Mouse (Mus musculus) hindbrain, embryonic 15.5 days (tissue): Measurements from ENCODE around the gene Smyd3. TPM values are rescaled to one million over a fixed set of nuclear protein-coding genes. Genes with fewer than 3 reads are reported as not detected.

ENCODE experiments used
- ATAC-seq: fragments of 200-750 bp; cut with Nextera tagmentation; 2 replicates; pipeline ENCODE4 v1.8.0; 2017; ENCODE audit warnings: low read depth, moderate number of reproducible peaks, moderate TSS enrichment; ENCODE audit not compliant: low FRiP score
- H3K27ac ChIP-seq: fragments of 300-500 bp; sonication (generic); replicated peaks from 2 replicates; pipeline ENCODE4 v1.5.1; 2015; ENCODE audit warnings: mild to moderate bottlenecking, inconsistent platforms
- H3K27me3 ChIP-seq: fragments of 300-500 bp; sonication (generic); 2 replicates; pipeline ENCODE4 v1.6.1; 2015; ENCODE audit warnings: control low read depth, inconsistent platforms
- H3K36me3 ChIP-seq: fragments of 300-500 bp; sonication (generic); 2 replicates; pipeline ENCODE4 v1.6.1; 2015; ENCODE audit warnings: control low read depth, inconsistent platforms
- H3K4me1 ChIP-seq: fragments of 300-500 bp; sonication (generic); replicated peaks from 2 replicates; pipeline ENCODE4 v1.6.1; 2015; ENCODE audit warnings: control low read depth, inconsistent platforms
- H3K4me2 ChIP-seq: fragments of 300-500 bp; sonication (generic); 2 replicates; pipeline ENCODE4 v1.6.1; 2015; ENCODE audit warnings: moderate library complexity, mild to moderate bottlenecking, inconsistent platforms
- H3K4me3 ChIP-seq: fragments of 300-500 bp; sonication (generic); 2 replicates; pipeline ENCODE4 v1.5.1; 2015; ENCODE audit warnings: mild to moderate bottlenecking, inconsistent platforms
- H3K9ac ChIP-seq: fragments of 300-500 bp; sonication (generic); 2 replicates; pipeline ENCODE4 v1.6.1; 2015; ENCODE audit warnings: inconsistent platforms
- H3K9me3 ChIP-seq: fragments of 300-500 bp; sonication (generic); 2 replicates; pipeline ENCODE4 v1.6.1; 2016; ENCODE audit warnings: control low read depth, inconsistent platforms
- WGBS: fragments of 180-500 bp; shearing (Covaris S2); methylation state at CpG from one replicate; pipeline ENCODE4 v1.1.7; 2015; 5-methylcytosine and 5-hydroxymethylcytosine counted together
- polyA plus RNA-seq: library from polyadenylated mRNA; unstranded; fragments of >200 nt; fragmentation: Nextera tagmentation; extraction: Ambion mirVana; gene quantifications from 2 replicates; pipeline ENCODE4 v1.2.1, GENCODE M21; 2015

The Smyd3 gene
- polyA plus RNA-seq, 1 experiment from 2014 or later: 26.0 TPM

DNA sequence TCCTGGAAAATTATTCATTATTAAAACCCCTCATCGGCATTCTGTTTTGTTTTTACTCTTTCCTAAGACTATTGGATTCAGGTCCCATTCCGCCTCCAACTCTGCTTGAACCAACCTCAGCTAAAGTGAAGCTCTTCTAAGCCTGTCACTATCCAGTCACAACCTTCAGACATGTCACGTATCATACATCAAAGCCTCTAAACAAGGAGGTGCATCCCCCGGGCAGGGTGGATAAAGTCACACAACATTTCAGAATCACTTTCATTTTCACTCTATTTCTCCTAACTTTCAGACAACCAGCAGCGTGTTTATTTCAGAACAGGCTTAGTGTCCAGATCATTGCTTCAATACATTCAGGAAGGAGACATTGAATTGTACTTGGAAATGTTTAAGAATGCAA is 387.8 kb downstream of the Smyd3 start:
- Histone ChIP-seq H3K9ac (no peak overlapping the region), H3K27me3 (no peaks in the 10 kb centered on the region), H3K36me3 (no peaks in the 10 kb centered on the region), H3K27ac (no peak overlapping the region), H3K4me2 (no peak overlapping the region), H3K4me3 (no peak overlapping the region), H3K4me1 (no peaks in the 10 kb centered on the region), H3K9me3 (peaks cover 5% of the 10 kb centered on the region; the same call in 1 of the 2 replicates)
- ATAC-seq: no peak
- WGBS: 92% methylated on average over 5 of the region's 5 CpGs

- Histone ChIP-seq H3K9ac (no peak overlapping the region), H3K4me2 (no peak overlapping the region), H3K9me3 (no peaks in the 10 kb centered on the region), H3K4me3 (no peak overlapping the region), H3K27ac (no peak overlapping the region), H3K36me3 (no peaks in the 10 kb centered on the region), H3K4me1 (no peaks in the 10 kb centered on the region), H3K27me3 (no peaks in the 10 kb centered on the region)
- WGBS: 76% methylated on average over 3 of the region's 3 CpGs
- no peak for ATAC-seq
Observed at GRCm38 (mm10) chr1:179126287-179126686, 391.6 kb downstream of the Smyd3 start.

GRCm38 (mm10) chr1:179122476-179123229 is 395.2 kb downstream of the Smyd3 start:
- H3K9ac ChIP-seq: no peak overlapping the region
- H3K4me1 ChIP-seq: no peaks in the 10 kb centered on the region; the same call in 1 of the 2 replicates
- H3K27ac ChIP-seq: no peak overlapping the region
- H3K9me3 ChIP-seq: no peaks in the 10 kb centered on the region
- no peaks in the 10 kb centered on the region for H3K27me3 ChIP-seq
- WGBS: 44% methylated on average over 11 of the region's 11 CpGs
- H3K36me3 ChIP-seq: no peaks in the 10 kb centered on the region
- H3K4me3 ChIP-seq: no peak overlapping the region
- ATAC-seq: no peak
- H3K4me2 ChIP-seq: no peak overlapping the region

- Histone ChIP-seq H3K36me3 (no peaks in the 10 kb centered on the region), H3K4me1 (no peaks in the 10 kb centered on the region; the same call in 1 of the 2 replicates), H3K4me3 (no peak overlapping the region), H3K27ac (no peak overlapping the region), H3K27me3 (no peaks in the 10 kb centered on the region), H3K4me2 (no peak overlapping the region), H3K9ac (no peak overlapping the region), H3K9me3 (no peaks in the 10 kb centered on the region)
- 20% methylated on average over 9 of the region's 9 CpGs for WGBS
- ATAC-seq: no peak
Observed at GRCm38 (mm10) chr1:179120217-179120966, 397.4 kb downstream of the Smyd3 start.

DNA sequence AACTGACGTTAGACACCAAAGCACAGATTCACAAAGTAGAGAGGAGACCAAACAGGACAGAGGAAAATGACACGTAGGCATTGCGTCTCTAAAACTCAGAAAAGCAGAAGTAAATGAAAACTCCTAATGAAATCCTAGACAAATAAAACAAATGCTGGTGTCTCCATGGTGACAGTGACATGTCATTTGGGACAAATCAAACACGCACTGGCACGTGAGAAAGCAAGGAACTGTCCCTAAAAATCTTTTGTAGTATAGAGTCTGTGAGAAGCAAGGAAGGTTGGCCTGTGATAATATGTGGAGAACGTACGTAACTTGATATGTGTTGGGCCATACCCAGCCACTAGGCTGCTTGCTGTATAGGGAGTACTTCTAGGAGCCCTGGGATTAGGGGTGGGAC is 399.2 kb downstream of the Smyd3 start:
- ATAC-seq: no peak
- Histone ChIP-seq H3K27me3 (no peaks in the 10 kb centered on the region), H3K27ac (no peak overlapping the region), H3K36me3 (no peaks in the 10 kb centered on the region), H3K4me2 (no peak overlapping the region), H3K9me3 (no peaks in the 10 kb centered on the region), H3K4me3 (no peak overlapping the region), H3K9ac (no peak overlapping the region), H3K4me1 (no peaks in the 10 kb centered on the region; the same call in 1 of the 2 replicates)
- WGBS: 81% methylated on average over 7 of the region's 7 CpGs

GRCm38 (mm10) chr1:179116729-179117663 is 400.8 kb downstream of the Smyd3 start:
- Histone ChIP-seq H3K27me3 (no peaks in the 10 kb centered on the region), H3K9ac (no peak overlapping the region), H3K27ac (no peak overlapping the region), H3K36me3 (no peaks in the 10 kb centered on the region), H3K4me3 (no peak overlapping the region), H3K9me3 (no peaks in the 10 kb centered on the region), H3K4me1 (no peaks in the 10 kb centered on the region; the same call in 1 of the 2 replicates), H3K4me2 (no peak overlapping the region)
- WGBS: 93% methylated on average over 10 of the region's 10 CpGs
- no peak for ATAC-seq

DNA sequence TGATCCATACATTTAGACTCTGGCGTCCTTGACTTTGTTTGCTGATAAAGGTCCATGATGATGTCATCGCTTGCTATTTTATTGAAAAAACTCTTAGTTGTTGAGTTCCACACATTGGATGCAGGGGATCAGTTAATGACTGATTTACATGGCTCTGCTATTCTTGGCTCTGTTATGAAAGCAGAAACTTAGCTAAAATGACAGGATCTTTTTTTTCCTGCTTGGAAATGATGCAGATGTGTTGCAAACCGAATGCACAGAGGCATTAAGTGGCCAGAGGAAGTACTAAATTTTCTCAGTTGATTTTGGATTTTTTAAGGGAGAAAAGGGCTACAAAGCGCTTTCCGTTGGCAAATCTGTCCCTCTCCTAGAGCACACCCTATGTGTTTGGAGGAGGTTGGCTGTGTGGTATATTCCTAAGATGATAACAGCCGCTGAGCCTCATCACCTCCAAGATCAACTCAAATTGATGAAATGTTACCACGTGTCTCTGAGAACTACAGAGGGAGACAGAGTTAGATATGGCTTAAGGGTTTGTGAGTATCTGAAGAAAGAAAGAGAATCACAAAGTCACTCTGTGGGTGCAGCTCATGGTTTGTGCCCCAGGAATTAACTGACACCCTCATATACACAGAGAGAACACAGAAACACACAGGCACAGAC is 402.9 kb downstream of the Smyd3 start:
- ATAC-seq: no peak
- Histone ChIP-seq H3K27me3 (no peaks in the 10 kb centered on the region), H3K9ac (no peak overlapping the region), H3K9me3 (no peaks in the 10 kb centered on the region), H3K4me3 (no peak overlapping the region), H3K27ac (no peak overlapping the region), H3K4me2 (no peak overlapping the region), H3K36me3 (no peaks in the 10 kb centered on the region), H3K4me1 (no peaks in the 10 kb centered on the region)
- 89% methylated on average over 7 of the region's 7 CpGs for WGBS

DNA sequence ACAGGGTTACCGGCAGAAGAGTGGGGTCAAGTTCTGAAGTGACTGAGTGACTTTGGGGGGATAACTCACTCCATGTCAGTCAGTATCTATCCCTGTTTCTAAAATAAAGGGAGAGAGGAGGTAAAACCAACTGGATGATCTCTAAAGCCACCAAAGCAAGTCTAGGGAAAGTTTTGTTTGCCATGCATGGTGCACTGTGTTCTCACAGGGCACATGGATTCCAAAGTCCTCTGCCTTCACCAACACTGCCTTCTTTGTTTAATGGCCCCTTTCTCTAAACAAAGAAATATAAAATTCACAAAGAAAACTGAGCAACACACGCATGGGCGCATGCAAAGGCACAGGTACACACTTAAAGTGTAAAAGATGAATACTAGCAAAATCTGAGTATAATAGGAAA is 403.5 kb downstream of the Smyd3 start:
- no peak for ATAC-seq
- no peaks in the 10 kb centered on the region for H3K36me3 ChIP-seq
- H3K9me3 ChIP-seq: no peaks in the 10 kb centered on the region
- no peak overlapping the region for H3K27ac ChIP-seq
- H3K9ac ChIP-seq: no peak overlapping the region
- no peak overlapping the region for H3K4me2 ChIP-seq
- WGBS: 95% methylated on average over 3 of the region's 3 CpGs
- H3K4me3 ChIP-seq: no peak overlapping the region
- no peaks in the 10 kb centered on the region for H3K4me1 ChIP-seq
- H3K27me3 ChIP-seq: no peaks in the 10 kb centered on the region

DNA sequence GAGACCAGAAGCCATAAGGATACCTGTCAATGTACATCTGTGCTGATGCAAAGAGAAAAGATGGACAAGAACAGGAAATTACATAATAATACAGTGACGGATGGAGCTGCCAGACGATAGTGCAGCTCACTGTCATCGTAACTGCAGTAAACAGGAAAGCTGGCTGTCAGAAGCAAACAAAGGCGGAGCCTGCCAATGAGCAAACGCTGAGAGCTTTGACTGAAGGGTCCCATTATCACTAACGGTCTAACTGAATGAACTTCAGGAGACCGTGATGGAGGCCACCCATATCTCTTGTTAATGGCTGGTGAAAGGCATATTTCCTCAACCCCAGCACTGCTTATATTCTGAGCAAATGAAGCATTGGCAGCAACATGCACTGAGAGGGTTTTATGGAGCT is 409.1 kb downstream of the Smyd3 start:
- Histone ChIP-seq H3K27ac (no peak overlapping the region), H3K36me3 (no peaks in the 10 kb centered on the region), H3K27me3 (peaks cover 7% of the 10 kb centered on the region; the same call in 1 of the 2 replicates), H3K9ac (no peak overlapping the region), H3K4me3 (no peak overlapping the region), H3K9me3 (no peaks in the 10 kb centered on the region), H3K4me2 (no peak overlapping the region), H3K4me1 (peaks cover 29% of the 10 kb centered on the region)
- WGBS: 33% methylated on average over 7 of the region's 7 CpGs
- ATAC-seq: no peak

- H3K36me3 ChIP-seq: no peaks in the 10 kb centered on the region
- peaks cover 29% of the 10 kb centered on the region for H3K4me1 ChIP-seq
- peaks cover 7% of the 10 kb centered on the region; the same call in 1 of the 2 replicates for H3K27me3 ChIP-seq
- 51% methylated on average over 16 of the region's 16 CpGs for WGBS
- no peaks in the 10 kb centered on the region for H3K9me3 ChIP-seq
- H3K27ac ChIP-seq: no peak overlapping the region
- no peak for ATAC-seq
- no peak overlapping the region for H3K9ac ChIP-seq
- H3K4me3 ChIP-seq: no peak overlapping the region
- no peak overlapping the region for H3K4me2 ChIP-seq
Observed at GRCm38 (mm10) chr1:179107761-179108694, 409.8 kb downstream of the Smyd3 start.
